Mouse (Mus musculus) liver, embryonic 13.5 days (tissue): ENCODE data around the gene Tmem82. TPM values are rescaled to one million over a fixed set of nuclear protein-coding genes. Genes with fewer than 3 reads are reported as not detected.
A peak's percentile ranks its signal among the peaks of the same experiment; 100 is the strongest.

Experiments used
- ATAC-seq: fragments of 200-750 bp; cut with Nextera tagmentation; 2 replicates; pipeline ENCODE4 v1.8.0; 2017; ENCODE audit warnings: low read depth, mild to moderate bottlenecking, moderate number of reproducible peaks, moderate library complexity
- DNase-seq: peaks from one replicate; pipeline ENCODE4 v3.0.0; 2022
- H3K27ac ChIP-seq: fragments of 300-500 bp; sonication (generic); 2 replicates; pipeline ENCODE4 v1.5.1; 2015; ENCODE audit warnings: moderate library complexity, mild to moderate bottlenecking, inconsistent platforms
- H3K27me3 ChIP-seq: fragments of 300-500 bp; sonication (generic); 2 replicates; pipeline ENCODE4 v1.6.1; 2015; ENCODE audit warnings: mild to moderate bottlenecking, inconsistent platforms
- H3K36me3 ChIP-seq: fragments of 300-500 bp; sonication (generic); 2 replicates; pipeline ENCODE4 v1.6.1; 2015; ENCODE audit warnings: mild to moderate bottlenecking, inconsistent platforms
- H3K4me1 ChIP-seq: fragments of 300-500 bp; sonication (generic); replicated peaks from 2 replicates; pipeline ENCODE4 v1.6.1; 2015; ENCODE audit warnings: inconsistent platforms
- H3K4me2 ChIP-seq: fragments of 300-500 bp; sonication (generic); 2 replicates; pipeline ENCODE4 v1.6.1; 2015; ENCODE audit warnings: inconsistent platforms, mild to moderate bottlenecking, moderate library complexity
- H3K4me3 ChIP-seq: fragments of 300-500 bp; sonication (generic); replicated peaks from 2 replicates; pipeline ENCODE4 v1.5.1; 2015; ENCODE audit warnings: mild to moderate bottlenecking, inconsistent platforms
- H3K9ac ChIP-seq: fragments of 300-500 bp; sonication (generic); 2 replicates; pipeline ENCODE4 v1.6.1; 2015; ENCODE audit warnings: mild to moderate bottlenecking, inconsistent platforms
- H3K9me3 ChIP-seq: fragments of 300-500 bp; sonication (generic); replicated peaks from 2 replicates; pipeline ENCODE4 v1.6.1; 2016; ENCODE audit warnings: inconsistent platforms
- WGBS: fragments of 180-500 bp; shearing (Covaris S2); methylation state at CpG from one replicate; pipeline ENCODE4 v1.1.7; 2015; ENCODE audit not compliant: insufficient replicate concordance; 5-methylcytosine and 5-hydroxymethylcytosine counted together
- polyA plus RNA-seq: library from polyadenylated mRNA; unstranded; fragments of >200 nt; fragmentation: Nextera tagmentation; extraction: Ambion mirVana; gene quantifications from 2 replicates; pipeline ENCODE4 v1.2.1, GENCODE M21; 2015

Gene Tmem82
- polyA plus RNA-seq, 1 experiment from 2014 or later, result 3.7 TPM

DNA sequence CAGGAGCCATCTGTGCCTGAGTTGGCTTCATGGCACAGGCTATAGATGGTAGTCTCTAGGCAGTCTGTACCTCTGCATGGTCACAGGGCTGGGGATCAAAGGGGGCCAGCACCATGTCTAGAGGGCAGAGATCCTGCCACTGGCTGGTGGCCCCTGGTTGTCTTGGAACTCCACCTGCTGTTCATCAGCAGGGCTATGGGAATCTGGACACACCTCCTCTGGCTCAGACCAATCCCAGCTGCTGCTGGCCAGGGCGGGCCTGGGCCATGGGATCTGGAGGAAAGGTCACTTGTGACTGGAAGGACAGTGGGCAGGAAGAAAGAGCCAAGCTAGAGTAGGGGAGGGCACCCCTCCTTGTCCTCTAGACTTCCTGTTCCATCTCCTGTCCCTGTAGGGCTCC lies 5.2 kb upstream of the Tmem82 start, which contains the start of gene Slc25a34:
Gene Slc25a34 (minus strand): TSS at position 156 of the 400 bp plus-strand sequence.
- Histone ChIP-seq H3K4me3 (no peak within 1 kb of the TSS), H3K9me3 (no peaks in the 10 kb centered on the region), H3K27me3 (no peaks in the 10 kb centered on the region), H3K36me3 (peaks cover 23% of the 10 kb centered on the region), H3K4me2 (no peak within 1 kb of the TSS), H3K9ac (no peak within 1 kb of the TSS), H3K27ac (peak within 1 kb of the TSS; percentile 59), H3K4me1 (peaks cover 18% of the 10 kb centered on the region)
- WGBS, result 90% methylated on average over 1 of the region's 1 CpGs
- ATAC-seq (peak; percentile 68), DNase-seq (no peak)

GRCm38 (mm10) chr4:141623037-141623436 lies 4.6 kb upstream of the Tmem82 start:
- no peaks in the 10 kb centered on the region for H3K27me3 ChIP-seq
- peaks cover 21% of the 10 kb centered on the region for H3K4me1 ChIP-seq
- no peak overlapping the region for H3K4me3 ChIP-seq
- H3K9ac ChIP-seq, result no peak overlapping the region
- H3K27ac ChIP-seq, result no peak overlapping the region
- DNase-seq (no peak), ATAC-seq (no peak)
- H3K9me3 ChIP-seq, result no peaks in the 10 kb centered on the region
- H3K36me3 ChIP-seq, result peaks cover 17% of the 10 kb centered on the region
- WGBS, result 71% methylated on average over 11 of the region's 11 CpGs
- H3K4me2 ChIP-seq, result no peak overlapping the region

- Histone ChIP-seq H3K4me2 (no peak overlapping the region), H3K9me3 (no peaks in the 10 kb centered on the region), H3K9ac (no peak overlapping the region), H3K4me1 (peaks cover 26% of the 10 kb centered on the region), H3K36me3 (peaks cover 12% of the 10 kb centered on the region), H3K4me3 (no peak overlapping the region), H3K27ac (no peak overlapping the region), H3K27me3 (no peaks in the 10 kb centered on the region)
- 77% methylated on average over 5 of the region's 5 CpGs for WGBS
- ATAC-seq (no peak), DNase-seq (no peak)
Measured at GRCm38 (mm10) chr4:141622580-141622979, 4.1 kb upstream of the Tmem82 start.

GRCm38 (mm10) chr4:141622091-141622490 lies 3.7 kb upstream of the Tmem82 start:
- Histone ChIP-seq H3K9ac (no peak overlapping the region), H3K27ac (no peak overlapping the region), H3K4me3 (no peak overlapping the region), H3K27me3 (no peaks in the 10 kb centered on the region), H3K4me2 (no peak overlapping the region), H3K36me3 (peaks cover 8% of the 10 kb centered on the region; the same call in 1 of the 2 replicates), H3K4me1 (peaks cover 30% of the 10 kb centered on the region), H3K9me3 (no peaks in the 10 kb centered on the region)
- no peak for ATAC-seq
- no peak for DNase-seq
- 68% methylated on average over 8 of the region's 8 CpGs for WGBS

- DNase-seq (no peak), ATAC-seq (no peak)
- Histone ChIP-seq H3K27ac (no peak overlapping the region), H3K4me1 (peaks cover 30% of the 10 kb centered on the region), H3K36me3 (peaks cover 5% of the 10 kb centered on the region; the same call in 1 of the 2 replicates), H3K4me2 (no peak overlapping the region), H3K9ac (no peak overlapping the region), H3K9me3 (no peaks in the 10 kb centered on the region), H3K4me3 (no peak overlapping the region), H3K27me3 (peaks cover 2% of the 10 kb centered on the region; the same call in 1 of the 2 replicates)
- WGBS, result 68% methylated on average over 8 of the region's 8 CpGs
Measured at GRCm38 (mm10) chr4:141621297-141621696, 2.9 kb upstream of the Tmem82 start.

GRCm38 (mm10) chr4:141619299-141619883 lies 958 bp upstream of the Tmem82 start:
- Histone ChIP-seq H3K4me1 (peaks cover 25% of the 10 kb centered on the region), H3K9ac (no peak overlapping the region), H3K27me3 (peaks cover 7% of the 10 kb centered on the region; the same call in 1 of the 2 replicates), H3K36me3 (no peaks in the 10 kb centered on the region), H3K9me3 (no peaks in the 10 kb centered on the region), H3K4me2 (no peak overlapping the region), H3K4me3 (no peak overlapping the region), H3K27ac (no peak overlapping the region)
- WGBS, result 66% methylated on average over 9 of the region's 9 CpGs
- ATAC-seq, result no peak
- no peak for DNase-seq

DNA sequence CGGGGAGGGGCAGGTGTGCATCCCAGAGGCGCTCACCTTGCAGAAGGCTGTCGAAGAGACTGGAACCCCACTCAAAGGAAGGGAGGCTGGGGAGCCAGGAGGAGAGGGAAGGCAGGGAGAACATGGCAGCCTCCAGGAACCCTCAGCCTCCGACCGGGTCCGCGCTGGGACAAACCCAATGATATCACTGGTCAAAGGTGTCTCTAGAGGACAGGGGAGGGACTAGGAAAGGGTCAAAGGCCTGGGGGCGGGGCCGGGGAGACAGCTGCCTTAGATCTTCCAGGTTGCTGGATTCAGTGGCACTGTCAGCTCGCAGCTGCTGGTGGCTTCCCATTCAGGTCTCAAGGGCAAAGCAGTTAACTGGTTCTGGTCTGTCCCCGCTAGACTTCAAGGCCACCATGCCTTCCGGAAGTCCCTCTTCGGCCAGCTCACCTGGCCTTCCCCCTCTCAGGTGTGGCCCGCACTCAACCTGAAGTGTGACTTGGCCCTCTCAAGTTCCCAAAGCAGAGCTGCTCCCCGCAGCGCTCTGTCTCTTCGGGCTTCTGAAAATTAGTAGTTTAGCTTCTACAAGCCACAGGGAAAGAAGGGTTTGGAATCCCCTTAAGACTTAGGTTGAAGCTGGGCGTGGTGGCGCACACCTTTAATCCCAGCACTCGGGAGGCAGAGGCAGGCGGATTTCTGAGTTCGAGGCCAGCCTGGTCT lies 419 bp downstream of the Tmem82 start:
- peak overlapping the region; percentile 51 for H3K9ac ChIP-seq

DNA sequence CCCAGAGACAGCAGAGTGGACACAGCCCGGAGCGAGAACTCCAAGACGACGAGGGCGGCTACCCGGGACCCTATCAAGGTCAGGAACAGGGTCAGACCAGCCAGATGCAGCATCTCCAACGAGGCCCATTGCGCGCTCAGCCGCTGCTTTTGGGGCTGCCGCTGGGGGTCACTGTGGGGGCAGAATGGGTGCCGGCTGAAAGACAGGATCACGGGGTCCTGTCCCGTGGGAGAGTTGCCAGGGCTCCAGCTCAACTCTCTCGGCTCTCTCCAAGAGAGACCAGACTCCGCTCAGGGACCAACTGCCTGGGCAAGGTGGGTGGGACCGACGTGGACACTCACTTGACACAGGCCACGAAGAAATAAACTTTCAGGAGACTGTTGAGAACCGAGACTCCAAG lies 1.1 kb downstream of the Tmem82 start:
- DNase-seq, result peak; percentile 24
- H3K9ac ChIP-seq, result peak overlapping the region; percentile 51
- 3% methylated on average over 20 of the region's 20 CpGs for WGBS
- peaks cover 16% of the 10 kb centered on the region for H3K4me1 ChIP-seq
- H3K4me3 ChIP-seq, result peak overlapping the region; percentile 55
- ATAC-seq, result peak; percentile 17; the same call in 1 of the 2 replicates
- H3K9me3 ChIP-seq, result no peaks in the 10 kb centered on the region
- no peak overlapping the region for H3K27ac ChIP-seq
- H3K4me2 ChIP-seq, result peak overlapping the region; percentile 70
- no peaks in the 10 kb centered on the region for H3K36me3 ChIP-seq
- peaks cover 7% of the 10 kb centered on the region; the same call in 1 of the 2 replicates for H3K27me3 ChIP-seq

More for the DNA sequence above, 419 bp downstream of the Tmem82 start:
- H3K27ac ChIP-seq, result no peak overlapping the region
- peaks cover 16% of the 10 kb centered on the region for H3K4me1 ChIP-seq
- DNase-seq, result no peak
- peak; percentile 38 for ATAC-seq
- no peaks in the 10 kb centered on the region for H3K9me3 ChIP-seq
- H3K27me3 ChIP-seq, result peaks cover 7% of the 10 kb centered on the region; the same call in 1 of the 2 replicates
- peak overlapping the region; percentile 70 for H3K4me2 ChIP-seq
- WGBS, result 10% methylated on average over 22 of the region's 22 CpGs
- H3K36me3 ChIP-seq, result no peaks in the 10 kb centered on the region
- peak overlapping the region; percentile 55 for H3K4me3 ChIP-seq

GRCm38 (mm10) chr4:141616811-141617210 lies 1.6 kb downstream of the Tmem82 start:
- H3K27ac ChIP-seq, result no peak overlapping the region
- no peak for DNase-seq
- WGBS, result 56% methylated on average over 6 of the region's 6 CpGs
- H3K4me2 ChIP-seq, result peak overlapping the region; percentile 70
- peaks cover 7% of the 10 kb centered on the region; the same call in 1 of the 2 replicates for H3K27me3 ChIP-seq
- H3K36me3 ChIP-seq, result no peaks in the 10 kb centered on the region
- H3K9me3 ChIP-seq, result no peaks in the 10 kb centered on the region
- no peak overlapping the region for H3K4me3 ChIP-seq
- ATAC-seq, result no peak
- H3K4me1 ChIP-seq, result peaks cover 16% of the 10 kb centered on the region
- H3K9ac ChIP-seq, result no peak overlapping the region

GRCm38 (mm10) chr4:141614946-141615345 lies 3.5 kb downstream of the Tmem82 start:
- no peaks in the 10 kb centered on the region for H3K36me3 ChIP-seq
- no peak overlapping the region for H3K27ac ChIP-seq
- WGBS, result 76% methylated on average over 14 of the region's 14 CpGs
- no peak for DNase-seq
- H3K27me3 ChIP-seq, result peaks cover 7% of the 10 kb centered on the region; the same call in 1 of the 2 replicates
- H3K9ac ChIP-seq, result no peak overlapping the region
- no peak for ATAC-seq
- H3K4me2 ChIP-seq, result no peak overlapping the region
- no peaks in the 10 kb centered on the region for H3K9me3 ChIP-seq
- no peak overlapping the region for H3K4me3 ChIP-seq
- H3K4me1 ChIP-seq, result peaks cover 16% of the 10 kb centered on the region

- no peak for ATAC-seq
- 58% methylated on average over 6 of the region's 6 CpGs for WGBS
- H3K27me3 ChIP-seq, result no peaks in the 10 kb centered on the region
Measured at GRCm38 (mm10) chr4:141609538-141609937, 8.9 kb downstream of the Tmem82 start.

More at GRCm38 (mm10) chr4:141609538-141609937, 8.9 kb downstream of the Tmem82 start:
- Histone ChIP-seq H3K27ac (no peak overlapping the region), H3K4me2 (no peak overlapping the region), H3K4me1 (no peaks in the 10 kb centered on the region), H3K4me3 (no peak overlapping the region), H3K36me3 (no peaks in the 10 kb centered on the region), H3K9ac (no peak overlapping the region), H3K9me3 (no peaks in the 10 kb centered on the region)
- DNase-seq, result no peak
